In the genomic region with DNA sequence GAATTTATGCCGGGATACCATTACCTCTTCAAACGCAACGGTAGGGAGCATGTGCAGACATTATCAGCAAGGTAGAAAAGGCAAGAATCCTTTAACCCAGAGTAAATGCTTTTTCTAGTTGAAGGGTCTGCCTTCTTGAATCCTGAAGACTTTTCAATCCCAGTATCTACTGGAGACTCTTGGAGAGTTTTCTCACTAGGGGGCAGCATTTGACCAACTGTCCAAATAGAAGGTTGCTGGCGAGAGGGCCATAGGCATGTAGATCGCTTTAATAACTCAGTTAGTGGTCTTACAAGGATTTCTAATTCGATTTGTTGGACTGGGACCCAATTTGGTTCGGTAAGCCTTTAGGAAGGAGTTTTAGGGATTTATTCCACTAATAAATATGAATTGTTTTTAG, we compare ENCODE assay signal across 9 mouse cellular contexts.
A peak's percentile ranks its signal among the peaks of the same experiment; 100 is the strongest.
DNase-seq lines count a peak whose midpoint lies in the region; ATAC-seq and TF ChIP-seq lines count a peak whose summit lies in the region.
"Had no signal": no experiment of that assay in that cellular context is flagged by ENCODE, and none has a peak within 500 bp of the region (broad histone marks: within the 10 kb centered on the region; RNA-seq: fewer than 3 reads in every experiment).

No protein-coding gene starts in this region.

- no peaks in the 10 kb centered on the region for H3K4me1 ChIP-seq in heart, embryonic 12.5 days (replicated peaks)
- no peaks in the 10 kb centered on the region for H3K4me1 ChIP-seq in CH12.LX (ENCODE audit: control insufficient read depth in 1 of 2, insufficient read depth in 2 of 2)
- H3K4me1 ChIP-seq: megakaryocyte, embryonic 14.5 days had no signal

- no peak overlapping the region for H3K4me3 ChIP-seq in heart, embryonic 12.5 days
- H3K4me3 ChIP-seq in CH12.LX (replicated peaks in 1 of 3; ENCODE audit: low read depth in 2 of 3, low read length in 2 of 3, poor library complexity in 1 of 3): no peak overlapping the region
- H3K4me3 ChIP-seq: megakaryocyte, embryonic 14.5 days had no signal

- no peak overlapping the region for H3K9ac ChIP-seq in heart, embryonic 12.5 days
- no peak overlapping the region for H3K9ac ChIP-seq in CH12.LX (ENCODE audit: insufficient read depth, low read depth)

- H3K36me3 ChIP-seq in heart, embryonic 12.5 days: no peaks in the 10 kb centered on the region
- no peaks in the 10 kb centered on the region for H3K36me3 ChIP-seq in CH12.LX (replicated peaks in 1 of 2; ENCODE audit: control insufficient read depth in 1 of 2, insufficient read depth in 1 of 2, low read length in 1 of 2)

- TF ChIP-seq EP300 in CH12.LX (IDR thresholded peaks at IDR 0.05; ENCODE audit: low read length): no peak

- intact Hi-C loops in heart, postnatal 10 days (cut with DNase I): loop anchor here (5.0 kb wide), 1 partner anchor 816 kb away; no protein-coding TSS in a partner anchor

- H3K9me3 ChIP-seq in heart, embryonic 12.5 days (replicated peaks): no peaks in the 10 kb centered on the region
- no peaks in the 10 kb centered on the region for H3K9me3 ChIP-seq in CH12.LX (replicated peaks; ENCODE audit: low read length)
- H3K9me3 ChIP-seq: megakaryocyte, embryonic 14.5 days had no signal

- WGBS in heart, embryonic 12.5 days: 32% methylated on average over 7 of the region's 7 CpGs

- no peaks in the 10 kb centered on the region for H3K79me2 ChIP-seq in CH12.LX (replicated peaks; ENCODE audit: control insufficient read depth, extremely low read depth, insufficient read depth, poor library complexity, severe bottlenecking)

- in situ Hi-C loops in CH12.LX (cut with MboI; ENCODE audit: low pct_ligation_motif_present, low pct_unique_long_range_greater_than_20kb, low sequenced_read_pairs): no loop called here

- dilution Hi-C loops in CH12.LX (cut with MboI; ENCODE audit: extremely low pct_ligation_motif_present, extremely low pct_unique_long_range_greater_than_20kb, low sequenced_read_pairs): no loop called here

- peak; percentile 41 to 80 for TF ChIP-seq CTCF in CH12.LX (conservative IDR thresholded peaks at IDR 0.05 in 1 of 2, IDR thresholded peaks at IDR 0.05 in 1 of 2; ENCODE audit: low read depth in 2 of 2, low read length in 2 of 2)

- ATAC-seq in heart, embryonic 12.5 days (ENCODE audit: insufficient number of reproducible peaks, low FRiP score): no peak
- no peak for ATAC-seq in activated CD4-positive, CD25-positive, alpha-beta regulatory T cell, adult 4 months

- TF ChIP-seq POLR2A in CH12.LX (IDR thresholded peaks at IDR 0.05; ENCODE audit: low read depth, low read length): no peak

- H3K27ac ChIP-seq in heart, embryonic 12.5 days (ENCODE audit: poor library complexity, severe bottlenecking): no peak overlapping the region
- no peak overlapping the region for H3K27ac ChIP-seq in CH12.LX (ENCODE audit: insufficient read depth, low read depth)

- H3K4me2 ChIP-seq in heart, embryonic 12.5 days: no peak overlapping the region
- H3K4me2 ChIP-seq in CH12.LX (ENCODE audit: insufficient read depth, low read depth, poor library complexity, severe bottlenecking): no peak overlapping the region

- DNase-seq in heart, postnatal 10 days: peak; percentile 46 to 70
- peak; percentile 53 for DNase-seq in CH12.LX (ENCODE audit: extremely low read depth)
- peak; percentile 9 for DNase-seq in c-Kit-positive CD71-negative TER-119-negative erythroid progenitor cells, embryonic 14.5 days (ENCODE audit: low read depth)
- peak; percentile 57 for DNase-seq in forelimb bud, embryonic 11.5 days (ENCODE audit: low read depth, low spot score)
- peak; percentile 17 for DNase-seq in lung, postnatal 25 days (ENCODE audit: low spot score)
- DNase-seq in spleen, postnatal 14 days (ENCODE audit: low spot score in 2 of 2): no peak

- no peaks in the 10 kb centered on the region for H3K27me3 ChIP-seq in heart, embryonic 12.5 days (replicated peaks)
- no peaks in the 10 kb centered on the region for H3K27me3 ChIP-seq in CH12.LX (replicated peaks)
- H3K27me3 ChIP-seq: megakaryocyte, embryonic 14.5 days had no signal

- peak; percentile 80 for TF ChIP-seq RAD21 in CH12.LX (IDR thresholded peaks at IDR 0.05; ENCODE audit: low read depth, low read length)

TF ChIP-seq in CH12.LX, 34 proteins besides CTCF, POLR2A, EP300 and RAD21:
- peak; percentile 63 for TF ChIP-seq SMC3 (IDR thresholded peaks at IDR 0.05; ENCODE audit: low read depth, low read length)
- TF ChIP-seq ZC3H11A (IDR thresholded peaks at IDR 0.05; ENCODE audit: low read depth, low read length): peak; percentile 5; the same call in 1 of the 2 replicates
- no peak for TF ChIP-seq PAX5 (IDR thresholded peaks at IDR 0.05; ENCODE audit: low read length)

Comparison
In these comparisons a context has a peak if more than half of its experiments do, and no peak if none do; other contexts are left out.
1. DNase-seq: peak in heart, postnatal 10 days (2 of 2), CH12.LX (single experiment), c-Kit-positive CD71-negative TER-119-negative erythroid progenitor cells, embryonic 14.5 days (single experiment), forelimb bud, embryonic 11.5 days (single experiment) and lung, postnatal 25 days (single experiment); none in spleen, postnatal 14 days (0 of 2).